Mouse (Mus musculus) heart, adult 9 months (tissue): ENCODE measurements around the gene Dnah2.

ENCODE experiments used
- DNase-seq, 2 experiments: peaks; one replicate each; pipeline ENCODE4 v3.0.0; 2022; ENCODE audit warnings: low spot score in 2 of 2

Dnah2 gene

GRCm38 (mm10) chr11:69469301-69469700 is 79.6 kb downstream of the Dnah2 start:
- DNase-seq: no peak

DNA sequence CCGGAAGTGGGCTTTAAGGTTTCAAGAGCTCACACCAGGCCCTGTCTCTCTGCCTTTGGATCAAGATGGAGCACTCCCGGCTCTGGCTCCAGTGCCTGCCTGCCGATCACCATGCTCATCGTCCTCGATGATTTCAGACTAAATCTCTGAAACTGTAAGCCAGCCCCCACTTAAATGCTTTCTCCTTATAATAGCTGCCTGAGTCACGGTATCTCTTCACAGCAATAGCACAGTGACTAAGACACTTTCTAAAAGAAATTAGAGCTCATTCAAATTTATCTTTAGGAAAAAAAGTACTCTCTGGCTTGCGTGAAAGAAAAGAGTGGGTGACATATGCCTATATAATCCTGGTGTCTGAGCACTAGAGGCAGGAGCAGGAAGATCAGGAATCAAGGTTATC is 84.9 kb downstream of the Dnah2 start:
- no peak for DNase-seq

GRCm38 (mm10) chr11:69461568-69461967 is 87.3 kb downstream of the Dnah2 start:
- no peak for DNase-seq

- no peak for DNase-seq
Measured at GRCm38 (mm10) chr11:69459883-69460282, 89.0 kb downstream of the Dnah2 start.

DNA sequence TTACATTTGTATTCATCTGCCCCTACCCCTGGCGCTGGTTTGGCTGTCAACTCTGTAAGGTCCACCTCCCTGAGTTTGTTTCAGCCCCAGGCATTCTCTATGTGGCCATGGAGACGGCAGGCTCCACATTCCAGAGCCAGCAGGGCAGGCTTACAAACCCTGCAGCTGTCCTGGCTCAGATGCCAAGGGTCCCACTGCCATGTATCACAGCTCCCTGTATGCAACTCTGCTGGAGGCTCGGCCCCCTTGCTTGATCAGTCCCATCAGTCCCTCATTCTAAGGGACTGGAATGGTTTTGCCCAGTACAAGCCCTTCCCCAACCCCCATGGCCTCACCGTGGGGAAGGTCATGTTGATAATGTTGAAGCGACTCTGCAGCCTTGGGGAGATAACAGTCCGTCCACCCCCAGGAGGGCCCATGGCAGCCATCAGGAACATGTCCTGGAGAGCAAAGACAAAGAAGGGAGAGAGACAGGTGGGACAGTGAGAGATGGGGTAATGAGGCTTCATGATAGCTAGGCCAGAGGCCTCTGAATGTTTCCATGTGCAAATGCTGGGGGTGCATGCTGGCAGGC is 91.8 kb downstream of the Dnah2 start:
- no peak for DNase-seq

GRCm38 (mm10) chr11:69452114-69452867 is 96.6 kb downstream of the Dnah2 start:
- DNase-seq: peak; percentile 78 to 85

DNA sequence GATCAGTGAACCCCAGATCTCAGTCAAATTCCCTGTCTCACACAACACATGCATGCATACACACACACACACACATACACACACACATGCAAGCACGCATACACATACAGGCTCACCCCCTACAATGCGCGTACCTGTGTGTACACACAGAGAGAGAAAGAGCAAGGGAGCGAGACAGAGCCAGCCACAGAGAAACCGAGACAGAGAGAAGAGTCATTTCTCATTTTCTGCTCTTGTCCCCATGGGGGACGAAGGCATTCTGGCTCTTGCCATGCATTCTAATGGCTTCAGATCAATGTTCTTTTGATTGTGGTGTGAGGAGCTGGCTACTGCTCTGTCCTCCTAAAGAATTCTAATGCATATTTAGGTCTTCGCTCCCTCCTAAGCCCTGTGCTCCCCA is 101.6 kb downstream of the Dnah2 start:
- DNase-seq: no peak

GRCm38 (mm10) chr11:69443328-69443727 is 105.6 kb downstream of the Dnah2 start:
- peak; percentile 35 to 71 for DNase-seq

- no peak for DNase-seq
Measured at GRCm38 (mm10) chr11:69437291-69437690, 111.6 kb downstream of the Dnah2 start.

DNA sequence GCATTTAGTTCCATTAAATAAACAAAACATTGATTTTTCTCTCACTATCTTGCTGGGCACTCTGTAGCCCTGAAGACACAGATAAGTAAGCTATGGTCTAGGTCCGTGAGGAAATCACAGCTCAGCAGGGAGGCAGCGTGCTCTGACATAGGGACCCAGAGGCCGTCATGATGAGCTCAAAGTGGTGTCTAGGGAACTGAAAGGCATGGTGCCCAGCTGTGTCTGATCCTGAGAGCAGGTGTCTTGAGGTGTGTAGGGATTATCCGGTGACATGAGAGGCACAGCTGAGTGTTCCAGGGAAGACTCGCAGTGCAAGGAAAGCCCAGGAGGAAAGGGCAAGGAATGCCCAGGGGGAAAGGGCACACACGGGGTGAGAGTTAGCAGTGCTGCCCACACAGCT is 115.7 kb downstream of the Dnah2 start:
- no peak for DNase-seq

- no peak for DNase-seq
Measured at GRCm38 (mm10) chr11:69432640-69432982, 116.3 kb downstream of the Dnah2 start.

- DNase-seq: peak; percentile 61 to 78
Measured at GRCm38 (mm10) chr11:69431829-69432639, 116.9 kb downstream of the Dnah2 start.

DNA sequence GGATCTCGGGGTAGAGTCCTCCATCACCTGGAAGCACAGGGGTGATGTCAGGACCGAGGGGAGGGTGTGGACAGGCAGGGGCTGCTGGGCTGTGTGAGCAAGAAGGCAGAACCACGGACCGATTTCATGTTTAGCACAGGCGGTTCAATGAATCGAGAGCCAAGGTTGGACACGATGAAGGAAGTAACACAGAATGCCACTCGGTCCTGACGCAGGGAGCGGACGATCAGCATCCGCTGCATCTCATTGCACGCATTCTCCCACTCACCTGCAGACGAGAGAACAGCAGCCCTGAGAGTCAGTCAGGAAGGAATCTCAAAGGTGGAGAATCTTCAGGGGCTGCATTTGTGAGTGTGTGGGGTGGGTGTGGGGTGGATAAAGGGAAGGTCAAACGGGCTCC is 118.3 kb downstream of the Dnah2 start:
- DNase-seq: no peak

DNA sequence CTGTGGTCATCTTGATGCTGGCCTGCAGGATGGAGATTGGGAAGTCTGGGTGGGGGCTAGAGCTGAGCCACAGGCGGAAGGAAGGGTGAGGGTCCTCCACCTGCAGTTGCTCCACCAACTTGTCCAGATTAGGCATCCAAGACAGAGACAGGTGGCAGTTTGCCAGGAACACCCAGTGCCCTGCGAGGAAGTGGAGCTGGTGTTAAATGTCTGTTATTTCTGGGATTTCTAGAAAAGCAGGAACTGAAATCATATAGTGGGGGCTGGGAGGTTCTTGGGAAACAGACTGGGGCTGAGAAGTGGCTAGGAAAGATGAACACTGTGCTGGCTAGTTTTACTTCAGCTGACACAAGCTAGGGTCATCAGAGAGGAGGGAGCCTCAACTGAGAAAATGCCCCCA is 119.6 kb downstream of the Dnah2 start:
- DNase-seq: peak; percentile 30 to 55

GRCm38 (mm10) chr11:69428751-69429150 is 120.2 kb downstream of the Dnah2 start:
- no peak for DNase-seq

DNA sequence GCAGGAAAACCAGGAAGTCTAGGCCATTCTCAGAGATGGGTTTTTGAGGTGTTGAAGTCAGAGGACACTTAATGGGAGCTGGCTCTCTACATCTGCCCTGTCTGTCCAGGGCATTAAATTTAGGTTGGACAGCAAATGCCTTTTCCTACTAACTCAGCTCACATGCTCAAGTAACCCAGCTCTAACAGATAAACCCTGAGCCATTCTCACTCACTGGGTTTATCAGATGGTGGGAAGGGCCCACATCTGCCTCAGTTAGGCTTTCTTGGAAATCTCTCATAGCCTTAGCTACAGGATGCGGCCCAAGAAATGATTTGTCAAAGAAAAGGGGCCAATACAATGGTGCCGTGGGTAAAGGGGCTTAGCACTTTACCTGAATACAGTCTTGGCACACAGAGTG is 122.7 kb downstream of the Dnah2 start:
- no peak for DNase-seq

- no peak for DNase-seq
Measured at GRCm38 (mm10) chr11:69423885-69424284, 125.0 kb downstream of the Dnah2 start.

- DNase-seq: no peak
Measured at GRCm38 (mm10) chr11:69422842-69423241, 126.1 kb downstream of the Dnah2 start.

GRCm38 (mm10) chr11:69421131-69421977 is 127.6 kb downstream of the Dnah2 start:
- no peak for DNase-seq

DNA sequence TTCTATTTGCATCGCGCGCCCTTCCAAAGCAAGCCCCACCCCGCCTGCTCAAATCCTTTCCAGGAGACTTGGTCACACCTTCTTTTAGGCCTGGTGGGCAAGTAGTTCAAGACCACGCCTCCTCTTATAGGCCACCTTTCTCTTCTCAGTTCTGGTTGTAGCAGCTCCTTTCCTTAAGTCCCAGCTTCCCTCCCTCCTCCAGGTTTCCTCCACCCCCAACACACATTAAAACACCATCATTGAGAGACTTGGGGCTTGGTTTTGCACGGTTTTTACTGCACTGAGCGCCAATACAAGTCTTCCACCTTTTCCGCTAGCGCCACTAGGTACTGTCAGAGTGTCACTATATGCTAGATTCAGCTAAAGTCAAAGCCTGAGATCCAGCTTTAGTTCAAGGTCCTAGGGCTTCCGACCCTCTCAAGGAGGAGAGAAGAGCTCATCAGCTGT is 128.3 kb downstream of the Dnah2 start:
- DNase-seq: no peak

- peak; percentile 67 to 71 for DNase-seq
Measured at GRCm38 (mm10) chr11:69419813-69420553, 128.9 kb downstream of the Dnah2 start.
